Mouse (Mus musculus) c-Kit-positive CD71-negative TER-119-negative erythroid progenitor cells, embryonic 14.5 days (primary cell): ENCODE measurements at regions not wholly inside any gene's neighbourhood (a gene's known extent, or its start where the extent isn't known, plus 50 kb on each side); places are given as distances from the start of the nearest gene placed in this dataset.

Source experiments
- DNase-seq: peaks from one replicate; pipeline ENCODE4 v3.0.0-alpha.2; 2013; ENCODE audit warnings: low read depth

GRCm38 (mm10) chr2:128396008-128396346 is 195.0 kb upstream of the Spdye4c start:
- DNase-seq, result peak; percentile 81

- no peak for DNase-seq
These were observed 189.7 kb upstream of the Spdye4c start for GRCm38 (mm10) chr2:128401359-128401758.

GRCm38 (mm10) chr2:128403143-128403935 is 187.7 kb upstream of the Spdye4c start:
- DNase-seq, result no peak

- DNase-seq, result no peak
These were observed 186.6 kb upstream of the Spdye4c start for GRCm38 (mm10) chr2:128404405-128404804.

- DNase-seq, result no peak
These were observed 183.9 kb upstream of the Spdye4c start for GRCm38 (mm10) chr2:128407076-128407475.

- no peak for DNase-seq
These were observed 182.3 kb upstream of the Spdye4c start for GRCm38 (mm10) chr2:128408718-128409117.

GRCm38 (mm10) chr2:128412352-128412751 is 178.7 kb upstream of the Spdye4c start:
- peak; percentile 57 for DNase-seq

- DNase-seq, result no peak
These were observed 178.0 kb upstream of the Spdye4c start for GRCm38 (mm10) chr2:128412974-128413373.

GRCm38 (mm10) chr2:128414588-128415240 is 176.3 kb upstream of the Spdye4c start:
- no peak for DNase-seq

- no peak for DNase-seq
These were observed 174.6 kb upstream of the Spdye4c start for GRCm38 (mm10) chr2:128416416-128416815.

- no peak for DNase-seq
These were observed 172.0 kb upstream of the Spdye4c start for GRCm38 (mm10) chr2:128418960-128419359.

GRCm38 (mm10) chr2:128420406-128420805 is 170.6 kb upstream of the Spdye4c start:
- no peak for DNase-seq

- no peak for DNase-seq
These were observed 168.3 kb upstream of the Spdye4c start for GRCm38 (mm10) chr2:128422677-128423076.

GRCm38 (mm10) chr2:128424236-128424635 is 166.8 kb upstream of the Spdye4c start:
- DNase-seq, result no peak

- DNase-seq, result no peak
These were observed 163.7 kb upstream of the Spdye4c start for GRCm38 (mm10) chr2:128427181-128427880.

GRCm38 (mm10) chr2:128428154-128428553 is 162.9 kb upstream of the Spdye4c start:
- peak; percentile 51 for DNase-seq

GRCm38 (mm10) chr2:128428651-128429633 is 162.1 kb upstream of the Spdye4c start:
- DNase-seq, result peak; percentile 59

- peak; percentile 42 for DNase-seq
These were observed 161.2 kb upstream of the Spdye4c start for GRCm38 (mm10) chr2:128429786-128430185.

GRCm38 (mm10) chr2:128430776-128431291 is 160.2 kb upstream of the Spdye4c start:
- no peak for DNase-seq

- no peak for DNase-seq
These were observed 159.3 kb upstream of the Spdye4c start for GRCm38 (mm10) chr2:128431751-128432150.

GRCm38 (mm10) chr2:128432741-128433140 is 158.3 kb upstream of the Spdye4c start:
- no peak for DNase-seq
